Mouse (Mus musculus) lung, embryonic 15.5 days (tissue): ENCODE measurements around the gene Kcnip4. TPM values are rescaled to one million over a fixed set of nuclear protein-coding genes. Genes with fewer than 3 reads are reported as not detected.

ENCODE experiments used
- ATAC-seq: fragments of 200-750 bp; cut with Nextera tagmentation; 2 replicates; pipeline ENCODE4 v1.8.0; 2017; ENCODE audit warnings: moderate number of reproducible peaks, borderline replicate concordance; ENCODE audit not compliant: low FRiP score, low TSS enrichment; ENCODE audit errors: extremely low read depth
- H3K27ac ChIP-seq: fragments of 300-500 bp; sonication (generic); 2 replicates; pipeline ENCODE4 v1.5.1; 2015; ENCODE audit warnings: moderate library complexity, mild to moderate bottlenecking, inconsistent platforms
- H3K27me3 ChIP-seq: fragments of 300-500 bp; sonication (generic); 2 replicates; pipeline ENCODE4 v1.6.1; 2015; ENCODE audit warnings: inconsistent platforms
- H3K36me3 ChIP-seq: fragments of 300-500 bp; sonication (generic); 2 replicates; pipeline ENCODE4 v1.6.1; 2015; ENCODE audit warnings: inconsistent platforms
- H3K4me1 ChIP-seq: fragments of 300-500 bp; sonication (generic); 2 replicates; pipeline ENCODE4 v1.6.1; 2015; ENCODE audit warnings: inconsistent platforms
- H3K4me2 ChIP-seq: fragments of 300-500 bp; sonication (generic); 2 replicates; pipeline ENCODE4 v1.6.1; 2015; ENCODE audit warnings: inconsistent platforms, mild to moderate bottlenecking, moderate library complexity
- H3K4me3 ChIP-seq: fragments of 300-500 bp; sonication (generic); 2 replicates; pipeline ENCODE4 v1.5.1; 2015; ENCODE audit warnings: mild to moderate bottlenecking, inconsistent platforms
- H3K9ac ChIP-seq: fragments of 300-500 bp; sonication (generic); 2 replicates; pipeline ENCODE4 v1.6.1; 2015; ENCODE audit warnings: inconsistent platforms
- H3K9me3 ChIP-seq: fragments of 300-500 bp; sonication (generic); 2 replicates; pipeline ENCODE4 v1.6.1; 2016; ENCODE audit warnings: inconsistent platforms
- WGBS: fragments of 180-500 bp; shearing (Covaris S2); methylation state at CpG from one replicate; pipeline ENCODE4 v1.1.7; 2015; 5-methylcytosine and 5-hydroxymethylcytosine counted together
- polyA plus RNA-seq: library from polyadenylated mRNA; unstranded; fragments of >200 nt; fragmentation: Nextera tagmentation; extraction: Ambion mirVana; gene quantifications from 2 replicates; pipeline ENCODE4 v1.2.1, GENCODE M21; 2015

The Kcnip4 gene
- polyA plus RNA-seq, 1 experiment from 2014 or later, result 0.75 TPM

- H3K9ac ChIP-seq, result no peak overlapping the region
Observed at GRCm38 (mm10) chr5:49047960-49048359, 476.7 kb downstream of the Kcnip4 start.

DNA sequence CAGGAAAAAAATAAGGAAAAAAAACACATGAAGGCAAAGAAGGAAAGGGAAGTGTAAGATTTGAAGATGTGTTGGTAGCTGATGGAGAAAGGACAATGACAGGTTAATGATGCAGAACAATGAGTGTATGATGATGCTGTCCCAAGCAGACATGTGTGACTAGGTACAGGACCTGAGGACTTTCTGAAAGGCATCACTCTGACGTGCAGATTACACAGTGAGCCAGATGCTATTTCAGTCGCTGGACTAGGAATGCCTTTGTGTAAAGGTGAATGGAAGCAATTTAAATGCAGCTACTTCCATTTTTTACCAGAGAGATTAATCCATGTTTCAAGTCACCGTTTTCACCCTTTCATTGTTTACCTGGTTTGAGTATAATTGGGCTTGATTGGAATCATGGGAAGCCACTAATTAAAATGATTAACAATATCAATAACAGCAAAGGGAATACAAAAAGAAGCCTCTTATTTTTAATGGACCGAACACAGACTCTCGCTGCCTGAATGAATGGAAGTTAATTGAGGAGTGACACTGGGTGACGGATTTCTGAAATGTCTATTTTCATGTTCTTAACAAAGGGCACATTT is 483.4 kb downstream of the Kcnip4 start:
- Histone ChIP-seq H3K4me2 (no peak overlapping the region), H3K9ac (no peak overlapping the region), H3K36me3 (no peaks in the 10 kb centered on the region), H3K27me3 (no peaks in the 10 kb centered on the region), H3K4me3 (no peak overlapping the region), H3K27ac (no peak overlapping the region), H3K4me1 (no peaks in the 10 kb centered on the region), H3K9me3 (no peaks in the 10 kb centered on the region)
- WGBS, result 69% methylated on average over 6 of the region's 6 CpGs
- no peak for ATAC-seq

More at GRCm38 (mm10) chr5:49047960-49048359, 476.7 kb downstream of the Kcnip4 start:
- H3K4me3 ChIP-seq, result no peak overlapping the region
- H3K27me3 ChIP-seq, result no peaks in the 10 kb centered on the region
- H3K9me3 ChIP-seq, result no peaks in the 10 kb centered on the region
- no peaks in the 10 kb centered on the region for H3K36me3 ChIP-seq
- H3K27ac ChIP-seq, result no peak overlapping the region
- H3K4me2 ChIP-seq, result no peak overlapping the region
- no peak for ATAC-seq
- WGBS, result 80% methylated on average over 1 of the region's 1 CpGs
- H3K4me1 ChIP-seq, result no peaks in the 10 kb centered on the region

GRCm38 (mm10) chr5:48997359-48997758 is 527.3 kb downstream of the Kcnip4 start:
- Histone ChIP-seq H3K27ac (no peak overlapping the region), H3K4me3 (no peak overlapping the region), H3K9ac (no peak overlapping the region), H3K4me2 (no peak overlapping the region), H3K4me1 (no peaks in the 10 kb centered on the region), H3K27me3 (no peaks in the 10 kb centered on the region), H3K36me3 (no peaks in the 10 kb centered on the region), H3K9me3 (no peaks in the 10 kb centered on the region)
- WGBS, result 72% methylated on average over 4 of the region's 4 CpGs
- no peak for ATAC-seq

DNA sequence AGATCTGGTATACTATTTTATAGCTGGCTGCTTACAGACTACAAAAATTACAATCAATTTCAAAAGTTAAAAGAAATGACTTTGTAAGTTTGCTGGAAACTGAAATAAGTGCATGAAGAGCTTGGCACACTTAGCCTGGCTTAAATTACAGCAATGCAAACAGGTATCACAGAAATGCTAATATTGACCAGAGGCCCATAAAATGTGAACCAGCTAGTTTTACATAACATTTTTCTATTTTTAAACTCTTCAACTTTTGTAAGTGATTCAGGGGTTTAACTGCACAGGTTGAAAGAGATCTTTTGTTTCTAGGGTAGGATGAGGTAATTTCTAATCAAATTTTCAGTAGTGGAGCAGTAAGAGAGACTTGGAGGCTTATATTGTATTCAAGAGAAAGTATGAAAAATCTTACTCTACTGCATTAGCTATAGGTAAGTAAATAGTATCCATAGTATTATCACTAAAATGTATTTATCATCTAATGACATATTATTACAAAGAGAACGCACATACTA is 535.5 kb downstream of the Kcnip4 start:
- no peaks in the 10 kb centered on the region for H3K9me3 ChIP-seq
- H3K4me3 ChIP-seq, result no peak overlapping the region
- H3K36me3 ChIP-seq, result no peaks in the 10 kb centered on the region
- ATAC-seq, result no peak; the same call in 1 of the 2 replicates
- no peak overlapping the region for H3K27ac ChIP-seq
- 67% methylated on average over 1 of the region's 1 CpGs for WGBS
- H3K27me3 ChIP-seq, result no peaks in the 10 kb centered on the region
- no peaks in the 10 kb centered on the region for H3K4me1 ChIP-seq
- H3K4me2 ChIP-seq, result no peak overlapping the region
- no peak overlapping the region for H3K9ac ChIP-seq

- Histone ChIP-seq H3K27ac (no peak overlapping the region), H3K4me3 (no peak overlapping the region), H3K4me2 (no peak overlapping the region), H3K9me3 (no peaks in the 10 kb centered on the region), H3K4me1 (no peaks in the 10 kb centered on the region), H3K27me3 (no peaks in the 10 kb centered on the region), H3K36me3 (no peaks in the 10 kb centered on the region), H3K9ac (no peak overlapping the region)
- ATAC-seq, result no peak
- WGBS, result 91% methylated on average over 2 of the region's 2 CpGs
Observed at GRCm38 (mm10) chr5:48942378-48943088, 582.2 kb downstream of the Kcnip4 start.

DNA sequence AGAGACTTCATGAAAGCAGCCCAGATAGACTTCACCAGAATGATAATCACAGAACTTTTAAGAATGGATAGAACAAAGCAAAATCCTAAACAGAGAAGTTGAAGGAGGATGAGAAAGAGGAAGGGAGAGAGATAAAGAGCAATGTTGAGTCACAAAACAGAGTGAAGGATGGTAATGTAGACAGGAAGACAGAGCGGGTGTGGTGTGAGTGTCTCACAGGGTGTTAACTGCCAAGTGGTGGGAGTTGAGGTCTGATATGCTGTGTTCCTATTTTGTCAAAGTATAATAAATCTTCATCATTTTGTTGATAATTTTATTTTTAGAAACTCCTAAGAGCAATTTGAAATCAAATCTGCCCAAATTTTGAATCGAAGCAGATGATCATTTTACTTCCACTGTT is 592.8 kb downstream of the Kcnip4 start:
- H3K9ac ChIP-seq, result no peak overlapping the region
- H3K27ac ChIP-seq, result no peak overlapping the region
- no peak overlapping the region for H3K4me3 ChIP-seq
- H3K36me3 ChIP-seq, result no peaks in the 10 kb centered on the region
- no peaks in the 10 kb centered on the region for H3K27me3 ChIP-seq
- WGBS, result 75% methylated on average over 2 of the region's 2 CpGs
- no peak for ATAC-seq
- H3K4me1 ChIP-seq, result no peaks in the 10 kb centered on the region
- no peaks in the 10 kb centered on the region for H3K9me3 ChIP-seq
- H3K4me2 ChIP-seq, result no peak overlapping the region

- 40% methylated on average over 8 of the region's 8 CpGs for WGBS
- H3K4me3 ChIP-seq, result peak overlapping the region; percentile 30
- H3K27ac ChIP-seq, result peak overlapping the region; percentile 55
Observed at GRCm38 (mm10) chr5:48890216-48890615, 634.5 kb downstream of the Kcnip4 start.

DNA sequence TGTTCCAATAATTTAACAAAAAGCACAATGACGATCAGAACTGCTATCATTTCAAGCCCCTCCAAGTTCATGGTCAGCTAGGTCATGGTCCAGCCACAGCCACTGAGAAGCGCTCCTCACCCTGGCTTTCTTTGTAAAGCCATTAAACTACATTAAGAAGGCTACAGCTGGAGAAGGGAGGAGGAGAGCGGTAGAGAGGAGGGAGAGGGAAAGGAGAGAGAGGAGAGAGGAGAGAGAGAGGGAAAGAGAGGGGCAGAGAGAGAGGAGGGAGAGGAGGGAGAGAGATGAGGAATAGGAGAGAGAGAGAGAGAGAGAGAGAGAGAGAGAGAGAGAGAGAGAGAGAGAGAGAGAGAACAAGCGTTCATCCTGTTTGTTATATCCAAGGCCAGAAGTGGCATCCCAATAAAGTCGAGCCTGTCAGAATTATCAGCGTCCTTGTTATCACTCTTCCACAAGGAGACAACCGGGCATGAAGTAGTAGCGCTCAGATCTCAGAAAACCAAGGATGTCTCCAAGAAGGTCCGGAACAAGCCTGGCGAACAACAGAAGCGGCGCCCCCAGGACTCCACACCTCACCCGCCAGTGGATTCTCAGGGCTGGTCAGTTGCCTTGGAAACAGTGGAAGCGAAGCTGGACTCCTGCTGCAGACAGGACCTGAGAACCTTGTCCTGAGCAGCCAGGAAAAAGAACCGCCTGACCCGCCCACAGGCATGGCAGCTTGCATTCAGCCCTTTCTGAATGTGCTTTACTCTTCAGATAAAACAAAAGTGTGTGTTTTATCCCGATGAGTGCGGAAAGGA is 635.1 kb downstream of the Kcnip4 start:
- Histone ChIP-seq H3K9me3 (no peaks in the 10 kb centered on the region), H3K27me3 (no peaks in the 10 kb centered on the region), H3K4me2 (peak overlapping the region; percentile 56), H3K27ac (peak overlapping the region; percentile 55), H3K36me3 (no peaks in the 10 kb centered on the region), H3K4me1 (no peaks in the 10 kb centered on the region), H3K4me3 (peak overlapping the region; percentile 30), H3K9ac (peak overlapping the region; percentile 13; the same call in 1 of the 2 replicates)
- peak; percentile 69; the same call in 1 of the 2 replicates for ATAC-seq
- 6% methylated on average over 18 of the region's 18 CpGs for WGBS

More at GRCm38 (mm10) chr5:48890216-48890615, 634.5 kb downstream of the Kcnip4 start:
- Histone ChIP-seq H3K9me3 (no peaks in the 10 kb centered on the region), H3K9ac (no peak overlapping the region; the same call in 1 of the 2 replicates), H3K4me2 (peak overlapping the region; percentile 56), H3K27me3 (no peaks in the 10 kb centered on the region), H3K4me1 (no peaks in the 10 kb centered on the region), H3K36me3 (no peaks in the 10 kb centered on the region)
- no peak for ATAC-seq

DNA sequence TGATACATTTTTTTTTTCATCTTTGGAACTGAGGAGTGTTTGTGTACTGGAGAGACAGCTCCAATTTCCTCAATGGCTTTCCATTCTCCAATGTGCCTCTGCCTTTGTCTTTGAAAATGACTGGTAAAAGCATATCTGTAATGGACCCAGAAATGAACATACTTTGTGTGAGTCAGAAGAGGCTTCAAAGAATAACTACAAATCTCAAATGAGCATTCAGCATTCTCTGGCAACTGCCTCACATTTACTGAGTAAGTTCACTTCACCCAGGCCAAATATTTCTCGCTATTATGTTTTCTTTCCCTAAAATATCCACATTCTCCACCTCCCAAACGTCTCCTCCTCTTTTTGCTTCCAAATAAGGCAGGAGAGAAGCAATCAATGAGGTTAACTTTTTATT is 646.6 kb downstream of the Kcnip4 start:
- no peak overlapping the region for H3K9ac ChIP-seq
- no peak overlapping the region for H3K4me2 ChIP-seq
- H3K9me3 ChIP-seq, result no peaks in the 10 kb centered on the region
- H3K27ac ChIP-seq, result no peak overlapping the region
- no peak overlapping the region for H3K4me3 ChIP-seq
- H3K4me1 ChIP-seq, result no peaks in the 10 kb centered on the region
- H3K36me3 ChIP-seq, result no peaks in the 10 kb centered on the region
- 45% methylated on average over 2 of the region's 2 CpGs for WGBS
- ATAC-seq, result no peak
- no peaks in the 10 kb centered on the region for H3K27me3 ChIP-seq

GRCm38 (mm10) chr5:48864268-48864967 is 660.3 kb downstream of the Kcnip4 start:
- Histone ChIP-seq H3K27me3 (no peaks in the 10 kb centered on the region), H3K4me1 (no peaks in the 10 kb centered on the region), H3K4me3 (no peak overlapping the region), H3K9ac (no peak overlapping the region), H3K27ac (no peak overlapping the region), H3K36me3 (no peaks in the 10 kb centered on the region), H3K9me3 (no peaks in the 10 kb centered on the region), H3K4me2 (no peak overlapping the region)
- ATAC-seq, result no peak
- WGBS, result 59% methylated on average over 3 of the region's 3 CpGs

DNA sequence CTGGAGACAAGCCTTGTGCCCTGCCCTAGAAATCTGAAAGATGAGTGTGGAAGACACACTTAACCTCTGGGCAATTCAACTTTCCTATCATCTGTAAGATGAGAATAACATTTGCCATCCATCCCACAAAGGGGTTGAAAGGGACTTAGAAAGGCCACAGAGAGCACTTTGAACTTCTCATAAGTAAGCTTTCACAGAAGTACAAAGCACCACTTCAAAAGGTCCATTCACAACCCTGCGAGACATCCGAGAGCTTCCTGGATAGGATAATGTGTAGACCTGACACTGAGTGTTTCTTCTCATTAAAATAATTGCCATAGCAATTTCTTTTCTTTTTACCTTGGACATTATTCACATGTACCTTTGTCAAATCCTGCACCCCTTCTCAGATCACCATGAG is 683.7 kb downstream of the Kcnip4 start:
- no peaks in the 10 kb centered on the region for H3K27me3 ChIP-seq
- H3K27ac ChIP-seq, result no peak overlapping the region
- no peaks in the 10 kb centered on the region for H3K9me3 ChIP-seq
- ATAC-seq, result no peak
- no peak overlapping the region for H3K4me3 ChIP-seq
- H3K4me1 ChIP-seq, result no peaks in the 10 kb centered on the region
- no peak overlapping the region for H3K9ac ChIP-seq
- WGBS, result 48% methylated on average over 2 of the region's 2 CpGs
- no peaks in the 10 kb centered on the region for H3K36me3 ChIP-seq
- H3K4me2 ChIP-seq, result no peak overlapping the region
